Mouse (Mus musculus): ENCODE measurements around the gene Olfr691. TPM values are rescaled to one million over a fixed set of nuclear protein-coding genes. Genes with fewer than 3 reads are reported as not detected.

Olfr691 gene
- not detected in 2 replicates for polyA plus RNA-seq (2015; fragmentation: Nextera tagmentation; extraction: Ambion mirVana)

- no peak within 1 kb of the TSS for H3K4me2 ChIP-seq (replicated peaks; ENCODE audit: low read depth)
- H3K9ac ChIP-seq (ENCODE audit: low read length): no peak within 1 kb of the TSS
These were observed at the start of gene Olfr691 for GRCm38 (mm10) chr7:105342170-105342569. TSS of gene Olfr691 (minus strand) at chr7:105342270.

GRCm38 (mm10) chr7:105390236-105390635 is 48.2 kb upstream of the Olfr691 start:
- Histone ChIP-seq H3K36me3 (ENCODE audit: control insufficient read depth, insufficient read depth, low read length) (peaks cover 18% of the 10 kb centered on the region; the same call in 1 of the 2 replicates), H3K4me1 (replicated peaks; ENCODE audit: control insufficient read depth, insufficient read depth) (no peaks in the 10 kb centered on the region), H3K27ac (replicated peaks) (no peak overlapping the region), H3K4me2 (replicated peaks; ENCODE audit: low read depth) (no peak overlapping the region), H3K27me3 (ENCODE audit: control insufficient read depth, insufficient read depth, low read length) (no peaks in the 10 kb centered on the region), H3K4me3 (ENCODE audit: low read depth, low read length) (no peak overlapping the region), H3K9ac (ENCODE audit: low read length) (no peak overlapping the region), H3K9me3 (ENCODE audit: control insufficient read depth, low read length) (no peaks in the 10 kb centered on the region)
- 84% methylated on average over 2 of the region's 2 CpGs for WGBS
- ATAC-seq (ENCODE audit: low FRiP score, low TSS enrichment) (no peak), DNase-seq (ENCODE audit: low spot score) (no peak)
- TF ChIP-seq CTCF (IDR thresholded peaks at IDR 0.05; ENCODE audit: low read depth): no peak
- no peak for TF ChIP-seq EP300 (optimal IDR thresholded peaks at IDR 0.05)

More at GRCm38 (mm10) chr7:105342170-105342569, at the start of gene Olfr691:
- Histone ChIP-seq H3K9me3 (ENCODE audit: control insufficient read depth, low read length) (no peaks in the 10 kb centered on the region), H3K27ac (replicated peaks) (no peak within 1 kb of the TSS), H3K4me3 (ENCODE audit: low read depth, low read length) (no peak within 1 kb of the TSS), H3K36me3 (ENCODE audit: control insufficient read depth, insufficient read depth, low read length) (no peaks in the 10 kb centered on the region), H3K27me3 (ENCODE audit: control insufficient read depth, insufficient read depth, low read length) (no peaks in the 10 kb centered on the region), H3K4me1 (replicated peaks; ENCODE audit: control insufficient read depth, insufficient read depth) (no peaks in the 10 kb centered on the region)
- ATAC-seq (ENCODE audit: low FRiP score, low TSS enrichment): no peak
- TF ChIP-seq EP300 (optimal IDR thresholded peaks at IDR 0.05): no peak
- no peak for TF ChIP-seq CTCF (IDR thresholded peaks at IDR 0.05; ENCODE audit: low read depth)
- no peak for DNase-seq (ENCODE audit: low spot score)
- 41% methylated on average over 1 of the region's 1 CpGs for WGBS

GRCm38 (mm10) chr7:105387696-105388095 is 45.6 kb upstream of the Olfr691 start:
- H3K27ac ChIP-seq (replicated peaks): no peak overlapping the region
- no peak overlapping the region for H3K4me2 ChIP-seq (replicated peaks; ENCODE audit: low read depth)
- no peaks in the 10 kb centered on the region for H3K4me1 ChIP-seq (replicated peaks; ENCODE audit: control insufficient read depth, insufficient read depth)
- H3K9ac ChIP-seq (ENCODE audit: low read length): no peak overlapping the region
- ATAC-seq (ENCODE audit: low FRiP score, low TSS enrichment) (no peak), DNase-seq (ENCODE audit: low spot score) (no peak)
- H3K9me3 ChIP-seq (ENCODE audit: control insufficient read depth, low read length): no peaks in the 10 kb centered on the region
- H3K27me3 ChIP-seq (ENCODE audit: control insufficient read depth, insufficient read depth, low read length): no peaks in the 10 kb centered on the region
- peaks cover 36% of the 10 kb centered on the region for H3K36me3 ChIP-seq (ENCODE audit: control insufficient read depth, insufficient read depth, low read length)
- 92% methylated on average over 2 of the region's 2 CpGs for WGBS
- no peak for TF ChIP-seq EP300 (optimal IDR thresholded peaks at IDR 0.05)
- no peak overlapping the region for H3K4me3 ChIP-seq (ENCODE audit: low read depth, low read length)

GRCm38 (mm10) chr7:105380329-105380728 is 38.3 kb upstream of the Olfr691 start:
- 90% methylated on average over 3 of the region's 3 CpGs for WGBS
- Histone ChIP-seq H3K27ac (replicated peaks) (no peak overlapping the region), H3K9me3 (ENCODE audit: control insufficient read depth, low read length) (no peaks in the 10 kb centered on the region), H3K4me1 (replicated peaks; ENCODE audit: control insufficient read depth, insufficient read depth) (no peaks in the 10 kb centered on the region), H3K36me3 (ENCODE audit: control insufficient read depth, insufficient read depth, low read length) (peaks cover 37% of the 10 kb centered on the region), H3K4me3 (ENCODE audit: low read depth, low read length) (no peak overlapping the region), H3K4me2 (replicated peaks; ENCODE audit: low read depth) (no peak overlapping the region), H3K27me3 (ENCODE audit: control insufficient read depth, insufficient read depth, low read length) (no peaks in the 10 kb centered on the region), H3K9ac (ENCODE audit: low read length) (no peak overlapping the region)
- no peak for DNase-seq (ENCODE audit: low spot score)
- no peak for ATAC-seq (ENCODE audit: low FRiP score, low TSS enrichment)
- TF ChIP-seq EP300 (optimal IDR thresholded peaks at IDR 0.05): no peak
- TF ChIP-seq CTCF (IDR thresholded peaks at IDR 0.05; ENCODE audit: low read depth): no peak

- peaks cover 10% of the 10 kb centered on the region for H3K36me3 ChIP-seq (ENCODE audit: control insufficient read depth, insufficient read depth, low read length)
These were observed 32.8 kb upstream of the Olfr691 start, which contains the start of gene Gm5901 for GRCm38 (mm10) chr7:105374866-105375265. TSS of gene Gm5901 (plus strand) at chr7:105375038.

GRCm38 (mm10) chr7:105373976-105374375 is 31.9 kb upstream of the Olfr691 start:
- 83% methylated on average over 3 of the region's 3 CpGs for WGBS
- Histone ChIP-seq H3K4me3 (ENCODE audit: low read depth, low read length) (no peak overlapping the region), H3K27me3 (ENCODE audit: control insufficient read depth, insufficient read depth, low read length) (no peaks in the 10 kb centered on the region), H3K4me2 (replicated peaks; ENCODE audit: low read depth) (no peak overlapping the region), H3K9me3 (ENCODE audit: control insufficient read depth, low read length) (no peaks in the 10 kb centered on the region), H3K4me1 (replicated peaks; ENCODE audit: control insufficient read depth, insufficient read depth) (no peaks in the 10 kb centered on the region), H3K36me3 (ENCODE audit: control insufficient read depth, insufficient read depth, low read length) (peaks cover 10% of the 10 kb centered on the region), H3K27ac (replicated peaks) (no peak overlapping the region), H3K9ac (ENCODE audit: low read length) (no peak overlapping the region)
- TF ChIP-seq EP300 (optimal IDR thresholded peaks at IDR 0.05) (no peak), CTCF (IDR thresholded peaks at IDR 0.05; ENCODE audit: low read depth) (no peak)
- ATAC-seq (ENCODE audit: low FRiP score, low TSS enrichment) (no peak), DNase-seq (ENCODE audit: low spot score) (no peak)

More at GRCm38 (mm10) chr7:105374866-105375265, 32.8 kb upstream of the Olfr691 start, which contains the start of gene Gm5901:
- no peak within 1 kb of the TSS for H3K9ac ChIP-seq (ENCODE audit: low read length)
- no peak for TF ChIP-seq EP300 (optimal IDR thresholded peaks at IDR 0.05)
- 71% methylated on average over 1 of the region's 1 CpGs for WGBS
- H3K27ac ChIP-seq (replicated peaks): no peak within 1 kb of the TSS
- no peaks in the 10 kb centered on the region for H3K4me1 ChIP-seq (replicated peaks; ENCODE audit: control insufficient read depth, insufficient read depth)
- ATAC-seq (ENCODE audit: low FRiP score, low TSS enrichment): no peak
- H3K4me3 ChIP-seq (ENCODE audit: low read depth, low read length): no peak within 1 kb of the TSS
- no peak for DNase-seq (ENCODE audit: low spot score)
- H3K9me3 ChIP-seq (ENCODE audit: control insufficient read depth, low read length): no peaks in the 10 kb centered on the region
- H3K4me2 ChIP-seq (replicated peaks; ENCODE audit: low read depth): no peak within 1 kb of the TSS
- no peaks in the 10 kb centered on the region for H3K27me3 ChIP-seq (ENCODE audit: control insufficient read depth, insufficient read depth, low read length)

All from stomach, postnatal 0 days (tissue).